Mouse (Mus musculus) right cerebral cortex, adult 18-20 months (tissue): ENCODE results near the gene Gm3047.
"Not testable (repeated sequence)": the region's sequence is repeated elsewhere in the genome, so short reads cannot be mapped to it uniquely, and the experiment has no call there.

Source experiments
- DNase-seq: peaks from one replicate; pipeline ENCODE4 v3.0.0; 2022; ENCODE audit warnings: mixed read lengths

Gm3047 gene

DNA sequence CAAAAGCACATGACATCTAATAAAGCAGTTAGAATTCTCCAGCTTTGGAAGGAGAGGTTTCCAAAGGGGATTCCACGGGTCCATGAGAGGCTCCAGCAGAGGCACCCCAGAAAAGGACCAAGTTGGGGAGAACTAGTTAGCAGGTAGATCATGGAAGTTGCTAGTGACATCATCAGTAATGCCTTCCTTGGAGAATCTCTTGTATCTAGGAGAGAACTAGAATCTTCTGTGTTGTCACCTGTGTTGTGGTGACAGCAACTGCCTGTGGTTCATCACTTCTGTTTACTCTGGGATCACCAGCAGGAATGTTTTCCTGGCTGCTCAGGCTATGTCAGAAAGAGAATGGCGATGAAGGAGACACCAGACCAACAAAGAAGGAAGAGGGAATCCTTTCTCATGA is at the start of gene Gm3047:
Gm3047 (plus strand) TSS at position 301 of the 400 bp plus-strand sequence.
- DNase-seq: not testable (repeated sequence)
